Mouse (Mus musculus) lung, adult 2 months (tissue): ENCODE measurements around the gene Zfp511.

ENCODE experiments used
- CTCF ChIP-seq: fragments of 200-500 bp; IDR thresholded peaks from 2 replicates; pipeline ENCODE4 v1.5.1; 2011; ENCODE audit warnings: mild to moderate bottlenecking, low read length, control low read depth; ENCODE audit not compliant: insufficient read depth
- POLR2A ChIP-seq: fragments of 200-500 bp; IDR thresholded peaks from 2 replicates; pipeline ENCODE4 v1.6.1; 2011; ENCODE audit warnings: low read depth, mild to moderate bottlenecking, control low read depth, low read length, borderline replicate concordance; ENCODE audit errors: extremely low read depth

- TF ChIP-seq POLR2A, result no peak
- no peak for TF ChIP-seq CTCF
These were observed 41.5 kb downstream of the Zfp511 start for GRCm38 (mm10) chr7:140077698-140078097.
